Mouse (Mus musculus) heart, postnatal 10 days (tissue): ENCODE measurements at regions not wholly inside any gene's neighbourhood (a gene's known extent, or its start where the extent isn't known, plus 50 kb on each side); places are given as distances from the start of the nearest gene placed in this dataset.

Source experiments
- DNase-seq, 2 experiments: peaks; one replicate each; pipeline ENCODE4 v3.0.0; 2021
- intact Hi-C: fragments of 180-260 bp; cut with DNase I; formaldehyde crosslinking; loops from one replicate; pipeline ENCODE4 v1.15.1; 2025

DNA sequence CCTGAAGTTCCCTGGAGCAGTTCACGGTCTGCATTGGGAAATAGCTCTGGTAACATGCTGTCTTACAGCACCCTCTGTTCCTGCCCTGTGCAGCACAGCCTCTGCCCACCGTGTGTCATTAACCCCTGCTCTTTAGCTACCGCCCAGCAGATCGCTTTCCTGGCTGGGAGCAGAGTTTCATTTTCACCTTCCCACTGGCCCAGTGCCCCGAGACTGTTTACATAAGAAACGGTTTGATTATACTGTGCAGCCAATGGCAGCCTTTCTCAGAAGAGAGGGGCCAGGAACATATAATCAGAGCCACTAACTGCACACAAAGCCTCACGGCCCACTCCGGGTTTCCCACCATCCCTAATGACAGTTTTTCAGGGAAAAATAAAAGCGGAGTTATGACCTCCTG lies 108.3 kb upstream of the Ptpn1 start:
- intact Hi-C loops = no loop called here

DNA sequence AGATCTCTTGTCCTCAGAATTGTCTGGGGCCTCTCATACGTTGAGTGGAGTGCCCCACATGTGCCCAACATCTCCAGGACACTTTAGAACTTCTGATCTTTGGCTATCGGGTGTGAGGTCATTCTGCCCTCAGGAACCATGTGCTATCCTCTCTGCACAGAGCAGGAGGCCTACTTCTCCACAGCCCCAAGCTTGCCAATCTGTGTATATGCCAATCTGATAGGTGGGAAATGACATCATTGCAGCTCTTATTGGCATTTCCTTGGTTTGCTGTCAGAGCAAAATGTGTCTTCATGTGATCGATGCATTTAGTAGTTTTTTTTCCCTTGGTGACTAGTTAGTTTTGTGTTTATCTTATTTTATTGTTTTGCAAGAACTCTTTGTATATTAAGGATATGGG lies 108.8 kb upstream of the Ptpn1 start:
- DNase-seq = no peak
- intact Hi-C loops = no loop called here

More for the DNA sequence above, 108.3 kb upstream of the Ptpn1 start:
- peak; percentile 49 to 57 for DNase-seq

- DNase-seq = no peak
- intact Hi-C loops = no loop called here
These were observed 110.7 kb upstream of the Ptpn1 start for GRCm38 (mm10) chr2:167821186-167821585.

DNA sequence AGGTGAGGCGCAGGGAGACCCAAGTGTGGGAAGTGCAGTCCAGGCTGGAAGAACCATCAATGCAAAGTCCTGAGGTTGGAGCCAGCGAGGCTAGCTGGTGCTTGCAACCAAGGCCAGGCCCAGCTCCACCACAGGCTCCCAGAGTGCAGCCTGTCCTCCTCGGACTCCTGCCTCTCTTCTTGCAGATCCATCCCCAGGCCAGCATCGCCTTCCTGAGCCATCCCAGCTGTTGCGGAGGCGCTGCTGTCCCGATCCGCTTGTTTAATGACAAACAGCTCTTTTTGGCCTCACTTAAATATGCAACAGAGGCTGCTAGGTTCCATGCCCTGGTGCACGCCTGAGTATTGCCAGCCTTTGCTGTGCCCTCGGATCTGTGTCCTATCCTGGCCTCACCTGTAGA lies 113.1 kb upstream of the Ptpn1 start:
- intact Hi-C loops = no loop called here
- peak; percentile 66 to 67 for DNase-seq

GRCm38 (mm10) chr2:167817030-167817429 lies 114.8 kb upstream of the Ptpn1 start:
- intact Hi-C loops = no loop called here
- no peak for DNase-seq

DNA sequence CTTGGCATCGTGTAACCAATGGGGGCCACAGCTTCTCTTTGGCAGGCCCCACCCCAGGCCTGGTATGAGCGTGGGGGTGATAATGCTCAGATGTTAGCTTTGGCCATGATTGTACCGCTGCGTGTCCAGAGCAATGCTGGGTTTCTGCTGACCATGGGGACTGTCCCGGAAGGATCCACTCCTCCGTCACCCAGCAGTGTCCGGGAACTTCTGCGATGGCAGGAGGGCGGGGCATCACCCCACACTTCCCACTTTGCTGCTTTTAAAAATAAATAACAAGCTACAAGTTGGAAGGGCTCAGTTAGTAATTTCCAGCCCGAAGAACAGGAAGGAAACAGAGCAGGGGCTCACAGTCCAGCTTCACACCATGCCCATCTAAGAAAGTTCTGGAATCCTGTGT lies 116.7 kb upstream of the Ptpn1 start:
- intact Hi-C loops = no loop called here
- DNase-seq = peak in 1 of 2 experiments; percentile 23

GRCm38 (mm10) chr2:167809256-167809655 lies 119.6 kb upstream of the Tmem189 start:
- no peak for DNase-seq
- intact Hi-C loops = no loop called here

DNA sequence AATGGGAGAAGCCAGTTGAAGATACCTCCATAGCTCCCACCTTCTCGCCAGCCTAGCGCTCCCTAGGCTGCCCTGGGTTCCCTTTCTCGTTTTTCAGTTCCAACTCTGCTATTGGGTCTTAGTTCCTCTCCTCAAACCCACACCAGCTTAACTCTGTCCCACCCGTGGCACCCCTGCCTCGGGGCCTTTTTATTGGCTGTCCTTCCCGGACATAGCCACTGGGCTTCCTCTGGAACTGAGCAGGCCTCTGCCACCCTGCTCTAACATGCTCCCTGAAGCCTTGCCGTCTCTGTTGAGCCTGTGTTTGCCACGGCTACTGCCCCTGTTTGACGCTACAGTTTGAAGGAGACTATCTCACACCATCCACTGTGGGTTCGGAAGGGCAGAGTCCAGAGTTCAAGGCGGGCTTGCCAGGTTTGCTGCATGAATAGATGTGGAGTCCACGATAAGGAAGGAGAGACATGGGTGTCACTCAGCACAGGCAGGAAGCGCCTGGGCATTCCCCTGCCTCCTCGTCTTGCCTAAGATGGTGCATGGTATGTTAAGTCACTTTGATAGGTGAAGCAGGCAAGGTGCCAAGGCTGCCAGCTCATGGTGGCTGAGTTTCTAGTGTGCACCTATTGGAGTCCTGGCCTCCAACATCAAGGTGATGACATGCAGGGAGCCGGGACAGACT lies 116.1 kb upstream of the Tmem189 start:
- intact Hi-C loops = no loop called here
- no peak for DNase-seq

DNA sequence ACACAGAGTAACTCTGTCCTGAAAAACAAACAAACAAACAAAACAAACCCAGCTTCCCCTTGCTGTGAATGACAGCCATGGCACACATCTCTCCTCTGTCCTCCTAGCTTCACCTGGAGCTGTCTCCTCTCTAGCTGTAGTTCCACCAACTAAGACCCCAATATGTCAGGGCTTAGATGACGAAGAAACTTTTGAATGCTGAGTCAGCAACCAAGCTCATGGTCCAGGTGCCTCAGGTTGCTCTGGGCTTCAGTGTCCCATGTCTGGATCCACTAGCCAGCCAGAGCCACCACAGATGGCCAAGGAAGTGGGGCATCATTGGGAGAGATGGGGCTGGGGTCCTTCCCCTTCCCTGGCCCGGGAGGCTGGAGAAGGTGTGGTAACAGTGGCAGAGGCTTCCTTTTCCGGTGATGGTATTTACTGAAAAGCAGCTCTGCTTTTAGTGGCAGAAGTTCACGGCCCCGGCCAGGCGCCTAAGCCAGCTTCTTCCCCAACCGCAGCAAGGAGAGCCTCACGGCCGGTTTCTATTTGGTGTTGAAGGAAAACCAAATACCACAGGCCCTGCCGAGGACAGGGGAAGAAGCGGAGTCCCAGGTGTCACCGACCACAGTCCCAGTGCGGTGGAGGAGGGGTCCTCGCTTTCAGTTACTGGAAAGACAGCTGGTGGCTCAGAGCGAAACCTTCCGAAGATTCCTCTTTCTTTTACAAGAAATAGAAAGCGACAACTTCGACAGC lies 115.0 kb upstream of the Tmem189 start:
- intact Hi-C loops = no loop called here
- DNase-seq = peak in 1 of 2 experiments; percentile 17

GRCm38 (mm10) chr2:167802494-167802893 lies 112.9 kb upstream of the Tmem189 start:
- no peak for DNase-seq
- intact Hi-C loops = no loop called here

GRCm38 (mm10) chr2:167801389-167801788 lies 111.8 kb upstream of the Tmem189 start:
- intact Hi-C loops = no loop called here
- DNase-seq = no peak

- peak; percentile 44 to 49 for DNase-seq
- intact Hi-C loops = no loop called here
These were observed 111.1 kb upstream of the Tmem189 start for GRCm38 (mm10) chr2:167800648-167801245.

DNA sequence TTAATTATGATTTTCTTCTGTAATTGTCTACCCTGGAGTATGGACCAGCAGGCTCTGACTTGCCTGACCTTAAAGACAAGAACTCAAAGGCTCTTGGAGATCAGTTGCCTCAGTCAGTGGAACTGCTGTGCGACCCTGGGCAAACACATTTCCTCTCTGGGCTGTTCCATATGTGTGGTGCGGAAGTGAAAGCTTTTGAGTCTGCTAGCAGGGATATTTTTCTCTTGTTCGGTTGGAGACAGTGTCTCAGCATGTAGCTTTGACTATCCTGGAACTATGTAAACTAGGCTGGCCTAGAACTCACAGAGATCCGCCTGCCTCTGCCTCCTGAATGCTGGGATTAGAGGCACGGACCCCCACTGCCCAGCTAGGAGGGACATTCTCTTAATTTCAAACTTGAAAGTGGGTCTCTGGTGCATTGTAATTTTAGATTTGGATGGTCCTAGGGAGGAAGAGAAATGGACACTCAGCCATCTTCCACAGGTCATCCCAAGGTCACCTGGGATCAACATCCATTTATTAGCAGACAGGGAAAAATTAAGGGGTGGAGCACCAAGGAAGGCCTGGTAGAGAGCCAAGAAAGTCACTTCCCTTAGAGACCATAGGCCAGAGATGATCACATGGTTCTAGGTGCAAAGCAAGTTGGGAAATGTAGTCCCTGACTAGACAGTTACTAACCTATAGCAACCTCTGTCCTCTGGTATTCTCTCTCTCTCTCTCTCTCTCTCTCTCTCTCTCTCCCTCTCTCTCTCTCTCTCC lies 110.2 kb upstream of the Tmem189 start:
- intact Hi-C loops = no loop called here
- DNase-seq = peak; percentile 59 to 71

- intact Hi-C loops = no loop called here
- DNase-seq = no peak
These were observed 109.4 kb upstream of the Tmem189 start for GRCm38 (mm10) chr2:167798969-167799513.

DNA sequence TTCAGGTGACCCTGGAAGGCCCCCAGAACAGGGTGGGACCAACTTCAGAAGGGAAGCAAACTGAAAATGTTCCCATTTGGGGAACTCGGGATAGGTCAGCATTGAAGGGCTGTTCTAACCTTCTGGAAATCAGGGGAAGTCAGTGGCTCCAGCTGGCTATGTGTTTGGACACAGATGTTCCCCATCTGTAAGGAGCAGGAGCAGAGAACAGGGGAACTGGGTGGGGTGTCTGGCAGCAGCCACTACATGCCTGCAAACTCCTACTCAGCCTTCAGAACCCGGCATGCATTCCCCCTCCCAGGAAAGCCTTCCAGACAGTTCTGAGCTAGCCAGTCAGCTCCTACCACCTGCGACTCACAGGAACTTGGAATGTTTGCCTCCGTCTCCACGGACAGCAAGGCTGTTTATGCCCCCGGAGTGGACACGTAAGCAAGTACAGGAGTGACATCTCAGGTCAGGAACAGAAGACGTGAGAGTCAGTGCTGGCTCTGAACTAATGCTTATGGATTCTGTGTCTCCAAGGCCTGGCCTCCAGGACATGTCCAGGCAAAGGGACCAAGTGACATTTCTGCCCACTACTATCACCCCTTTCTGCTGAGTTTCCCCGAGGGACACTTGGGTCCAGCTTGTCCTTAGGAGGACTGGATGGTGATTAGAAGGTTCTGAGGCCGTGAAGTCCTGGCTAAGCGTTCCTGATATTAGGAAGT lies 108.6 kb upstream of the Tmem189 start:
- peak; percentile 60 to 68 for DNase-seq
- intact Hi-C loops = no loop called here

DNA sequence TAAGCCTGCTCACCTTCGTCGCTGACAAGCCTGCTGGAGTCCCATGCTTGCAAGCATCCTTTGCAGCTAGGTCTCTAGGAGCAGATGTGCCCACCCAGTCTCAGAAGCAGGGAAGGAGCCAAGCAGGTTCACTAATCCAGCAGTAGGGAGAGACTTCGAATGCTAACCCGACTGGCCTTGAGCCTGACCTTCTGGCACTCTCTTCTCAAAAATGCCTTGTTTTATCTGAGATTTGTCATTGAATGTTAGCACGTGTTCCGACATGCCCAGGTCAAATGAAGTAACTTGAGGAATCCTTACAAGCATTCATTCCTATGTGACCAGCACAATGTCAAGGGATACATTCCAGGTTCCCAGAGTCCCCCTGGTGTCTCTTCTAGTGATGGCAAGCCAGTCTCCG lies 105.9 kb upstream of the Tmem189 start:
- DNase-seq = no peak

DNA sequence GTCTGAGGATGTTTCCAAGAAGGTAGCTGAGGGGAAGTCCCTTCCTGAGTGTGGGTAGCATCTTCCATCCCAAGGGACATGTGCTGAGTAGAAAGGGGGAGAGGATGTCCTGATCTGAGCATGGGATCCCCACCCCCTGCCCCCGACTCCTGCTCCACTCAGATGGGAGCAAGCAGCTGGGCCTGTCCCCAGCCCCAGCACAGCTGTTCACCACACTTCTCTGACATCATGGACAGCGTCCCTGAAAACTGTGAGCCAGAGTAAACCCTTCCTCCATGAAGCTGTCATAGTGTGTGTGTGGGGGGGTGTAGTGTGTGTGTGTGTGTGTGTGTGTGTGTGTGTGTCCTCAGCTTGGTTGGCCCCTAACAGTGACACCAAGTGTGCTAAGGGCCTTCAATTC lies 104.3 kb upstream of the Tmem189 start:
- no peak for DNase-seq
- intact Hi-C loops = no loop called here

More for the DNA sequence above, 105.9 kb upstream of the Tmem189 start:
- intact Hi-C loops = no loop called here

DNA sequence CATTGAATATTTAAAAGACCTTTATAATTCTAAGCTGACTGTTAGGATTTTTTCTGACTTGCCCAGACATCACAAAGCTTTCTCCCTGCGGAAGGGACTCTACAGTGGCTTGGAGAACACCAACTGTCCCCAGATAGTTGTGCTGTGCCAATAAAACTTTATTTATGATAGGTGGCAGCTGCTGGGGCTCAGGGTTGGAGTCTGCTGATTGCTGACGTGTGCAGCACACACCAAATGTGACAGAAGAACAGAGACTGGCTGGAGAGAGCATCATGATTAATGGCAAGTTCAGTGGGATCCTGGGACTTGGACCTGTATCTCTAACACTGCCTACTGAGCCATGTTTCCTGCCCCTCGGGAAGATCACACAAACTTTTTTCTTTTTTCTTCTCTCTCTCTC lies 103.1 kb upstream of the Tmem189 start:
- intact Hi-C loops = no loop called here
- DNase-seq = peak in 1 of 2 experiments; percentile 52

DNA sequence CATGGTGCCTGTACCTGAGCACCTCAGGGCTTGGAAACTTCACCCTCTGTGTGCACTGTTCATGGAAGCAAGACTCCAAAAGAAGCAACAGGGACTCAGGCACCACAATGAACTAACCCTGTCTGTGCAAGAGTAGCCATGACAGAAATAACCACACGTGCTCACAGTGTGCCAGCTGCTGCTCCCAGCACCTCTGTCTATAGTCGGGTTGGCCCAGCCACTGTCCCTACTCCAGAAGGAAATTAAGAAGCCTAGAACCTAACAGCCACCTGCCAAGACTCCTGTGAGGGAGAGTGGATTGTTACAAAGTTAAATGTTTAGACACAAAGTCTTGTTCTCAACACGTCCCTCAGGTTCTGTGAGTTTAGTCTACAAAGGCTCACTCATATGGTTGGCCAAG lies 102.7 kb upstream of the Tmem189 start:
- DNase-seq = no peak
- intact Hi-C loops = no loop called here

DNA sequence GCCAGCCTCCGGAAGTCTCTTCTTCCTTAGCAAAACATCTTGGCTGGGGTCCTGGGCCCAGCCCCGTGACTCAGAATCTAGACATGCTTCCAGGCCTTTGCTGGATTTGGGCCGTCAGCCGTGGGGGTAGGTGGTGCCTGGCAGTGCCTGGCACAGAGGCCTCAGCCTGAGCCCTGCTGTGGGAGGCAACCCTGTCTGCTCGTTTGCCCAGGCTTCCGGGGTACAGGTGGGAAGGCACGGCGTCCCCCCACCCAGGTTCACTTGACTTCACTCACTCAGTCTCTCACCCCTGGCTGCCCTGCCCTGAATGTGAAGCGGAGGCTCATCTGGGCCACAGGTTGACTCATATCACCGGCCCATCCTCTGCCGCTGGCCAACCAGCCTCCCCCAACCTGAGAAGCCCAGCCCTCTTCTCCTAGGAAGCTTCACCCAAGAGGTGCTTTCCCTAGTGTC lies 99.9 kb upstream of the Tmem189 start:
- intact Hi-C loops = no loop called here
- DNase-seq = no peak
